Mouse (Mus musculus) spleen, adult 2 months (tissue): ENCODE measurements around the gene Nfkbiz.

Experiments
- CTCF ChIP-seq: fragments of 200-500 bp; IDR thresholded peaks from 2 replicates; pipeline ENCODE4 v1.5.1; 2011; ENCODE audit warnings: mild to moderate bottlenecking, inconsistent platforms; ENCODE audit not compliant: insufficient read depth, insufficient read length, insufficient replicate concordance; ENCODE audit errors: extremely low read depth
- POLR2A ChIP-seq: fragments of 200-500 bp; IDR thresholded peaks from 2 replicates; pipeline ENCODE4 v1.6.1; 2011; ENCODE audit warnings: low read depth, low read length, inconsistent platforms

GRCm38 (mm10) chr16:55844847-55845246 is 6.1 kb upstream of the Nfkbiz start:
- TF ChIP-seq CTCF (no peak), POLR2A (no peak)
